Mouse (Mus musculus) brain, embryonic 14.5 days (tissue): Measurements from ENCODE around the gene Srrm2.

ENCODE experiments used
- CTCF ChIP-seq: fragments of 200-500 bp; IDR thresholded peaks from 2 replicates; pipeline ENCODE4 v1.5.1; 2012; ENCODE audit warnings: inconsistent platforms, mild to moderate bottlenecking, moderate library complexity, borderline replicate concordance; ENCODE audit not compliant: insufficient read depth, insufficient read length; ENCODE audit errors: extremely low read depth
- POLR2A ChIP-seq: fragments of 200-500 bp; IDR thresholded peaks from 2 replicates; pipeline ENCODE4 v1.6.1; 2012; ENCODE audit warnings: mild to moderate bottlenecking, inconsistent platforms, borderline replicate concordance; ENCODE audit not compliant: poor library complexity, insufficient read depth, insufficient read length, severe bottlenecking; ENCODE audit errors: extremely low read depth

DNA sequence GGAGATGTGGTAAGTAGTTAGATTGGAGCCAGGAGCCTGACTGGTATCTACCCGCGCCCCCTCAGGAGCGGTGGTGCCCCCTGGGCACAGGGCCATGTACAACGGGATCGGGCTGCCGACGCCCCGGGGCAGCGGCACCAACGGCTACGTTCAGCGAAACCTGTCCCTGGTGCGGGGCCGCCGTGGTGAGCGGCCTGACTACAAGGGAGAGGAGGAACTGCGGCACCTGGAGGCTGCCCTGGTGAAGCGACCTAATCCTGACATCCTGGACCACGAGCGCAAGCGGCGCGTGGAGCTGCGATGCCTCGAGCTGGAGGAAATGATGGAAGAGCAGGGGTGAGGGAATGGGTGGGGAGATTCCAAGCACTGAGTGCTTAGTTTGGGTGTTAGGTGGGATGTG, 16.5 kb downstream of the Srrm2 start:
- TF ChIP-seq CTCF = no peak
- no peak for TF ChIP-seq POLR2A
